Mouse (Mus musculus) left cerebral cortex, adult 18-20 months (tissue): ENCODE data around the gene Rbm8a. TPM values are rescaled to one million over a fixed set of nuclear protein-coding genes. Genes with fewer than 3 reads are reported as not detected.
A peak's percentile ranks its signal among the peaks of the same experiment; 100 is the strongest.
"Not testable (repeated sequence)": the region's sequence is repeated elsewhere in the genome, so short reads cannot be mapped to it uniquely, and the experiment has no call there.

Experiments
- DNase-seq, 2 experiments: peaks; one replicate each; pipeline ENCODE4 v3.0.0; 2021 to 2022; ENCODE audit warnings: low spot score in 2 of 2, mixed read lengths in 1 of 2
- total RNA-seq, 2 experiments: library from RNA; stranded (reverse); gene quantifications; 2 replicates each; pipeline ENCODE4 v1.2.3; 2021

Gene Rbm8a
- total RNA-seq, 2 experiments from 2014 or later, result 41.5 to 49.6 TPM

DNA sequence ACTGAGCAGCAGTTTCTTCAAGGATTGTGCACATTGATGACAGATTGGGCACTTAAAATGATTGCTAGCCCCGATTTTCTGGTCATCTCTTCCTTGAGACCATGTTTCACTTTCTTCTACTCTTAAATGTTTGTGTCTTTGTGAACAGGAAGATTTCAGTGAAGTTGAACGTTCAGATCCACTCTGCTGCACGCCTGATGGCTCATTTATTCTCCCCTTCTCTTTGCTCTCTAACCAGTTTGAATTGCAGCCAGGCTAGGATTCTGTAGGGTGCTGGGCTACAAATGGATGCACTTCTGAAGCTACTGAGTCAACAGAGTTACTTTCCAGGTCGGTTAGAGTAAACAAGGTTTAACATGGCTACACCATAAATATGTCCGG lies 27.0 kb upstream of the Rbm8a start:
- DNase-seq, result no peak

GRCm38 (mm10) chr3:96603311-96603710 lies 26.4 kb upstream of the Rbm8a start:
- no peak for DNase-seq

- DNase-seq, result not testable (repeated sequence)
Measured at GRCm38 (mm10) chr3:96606007-96606406, 23.7 kb upstream of the Rbm8a start.

DNA sequence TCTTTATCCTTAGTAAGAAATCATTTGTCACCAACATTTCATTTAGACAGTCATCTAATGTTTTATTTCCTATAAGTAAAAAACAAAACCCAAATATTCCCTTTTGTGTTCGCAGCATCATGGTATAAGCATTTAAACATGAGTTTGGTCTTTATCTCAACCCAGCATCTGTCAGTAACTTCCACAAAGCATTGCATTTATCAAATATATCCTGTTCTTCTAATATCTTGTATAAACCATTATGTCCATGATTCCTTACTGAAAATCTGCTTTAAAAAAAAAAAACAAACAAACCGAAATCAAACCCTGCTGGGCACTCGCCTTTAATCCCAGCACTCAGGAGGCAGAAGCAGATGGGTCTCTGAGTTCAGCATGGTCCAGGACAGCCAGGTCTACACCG lies 23.1 kb upstream of the Rbm8a start:
- DNase-seq, result no peak

DNA sequence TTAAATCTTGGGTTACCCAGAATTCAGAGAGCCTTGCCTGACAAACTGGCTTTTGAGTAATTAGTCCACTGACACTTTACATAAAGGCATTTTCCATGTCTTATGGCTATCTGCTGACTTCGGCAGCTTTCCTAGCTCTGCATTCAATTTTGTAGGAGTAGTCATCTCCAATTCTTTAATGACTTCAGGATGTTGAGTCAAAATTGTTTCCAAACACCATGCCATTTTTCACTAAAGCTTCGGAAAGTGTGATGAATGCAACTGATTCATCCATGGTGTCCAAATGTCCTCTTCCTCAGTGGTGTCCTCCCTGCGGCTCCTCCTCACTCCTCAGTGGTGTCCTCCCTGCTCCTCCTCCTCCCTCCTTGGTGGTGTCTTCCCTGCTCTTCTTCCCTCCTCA lies 11.8 kb upstream of the Rbm8a start:
- DNase-seq, result no peak

- DNase-seq, result no peak
Measured at GRCm38 (mm10) chr3:96623201-96623600, 6.5 kb upstream of the Rbm8a start.

DNA sequence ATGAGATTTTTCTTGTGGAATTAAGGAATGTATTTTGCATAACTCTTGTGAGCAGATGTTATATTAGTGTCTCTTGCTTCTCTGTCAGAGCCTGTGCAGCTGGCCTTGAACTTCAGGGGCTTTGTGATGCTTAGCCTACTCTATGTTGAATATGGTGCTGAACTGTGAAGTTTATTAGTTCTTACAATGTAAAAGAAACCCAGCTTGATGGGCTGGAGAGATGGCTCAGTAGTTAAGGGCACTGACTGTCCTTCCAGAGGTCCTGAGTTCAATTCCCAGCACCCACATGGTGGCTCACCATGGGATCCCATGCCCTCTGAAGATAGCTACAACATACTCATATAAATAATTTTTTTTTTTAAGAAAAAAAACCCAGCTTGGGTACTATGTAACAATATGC lies 2.3 kb downstream of the Rbm8a start:
- DNase-seq, result no peak

DNA sequence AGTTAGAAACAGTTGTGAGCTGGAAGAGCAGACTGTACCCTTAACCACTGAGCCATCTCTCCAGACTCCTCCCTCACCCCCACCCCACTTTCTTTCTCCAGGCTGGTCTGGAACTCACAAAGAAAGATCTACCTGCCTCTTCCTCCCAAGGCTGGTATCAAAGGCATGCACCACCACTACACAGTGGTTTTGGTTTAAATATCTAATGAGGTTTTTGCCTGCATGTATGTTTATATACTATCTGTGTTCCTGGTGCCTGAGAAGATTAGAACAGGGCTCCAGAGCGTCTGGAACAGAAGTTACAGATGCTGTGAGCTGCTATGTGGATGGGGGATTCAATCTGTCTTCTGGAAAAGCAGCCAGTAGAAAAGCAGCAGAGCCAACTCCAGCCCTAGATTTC lies 4.3 kb downstream of the Rbm8a start:
- DNase-seq, result no peak

- DNase-seq, result peak; percentile 89 to 92
Measured at GRCm38 (mm10) chr3:96634928-96635879, 5.5 kb downstream of the Rbm8a start, which contains the start of the genes Pex11b and Gm42957. Gene Pex11b (plus strand): TSS chr3:96635376. Gene Gm42957 (plus strand): TSS chr3:96635474.

DNA sequence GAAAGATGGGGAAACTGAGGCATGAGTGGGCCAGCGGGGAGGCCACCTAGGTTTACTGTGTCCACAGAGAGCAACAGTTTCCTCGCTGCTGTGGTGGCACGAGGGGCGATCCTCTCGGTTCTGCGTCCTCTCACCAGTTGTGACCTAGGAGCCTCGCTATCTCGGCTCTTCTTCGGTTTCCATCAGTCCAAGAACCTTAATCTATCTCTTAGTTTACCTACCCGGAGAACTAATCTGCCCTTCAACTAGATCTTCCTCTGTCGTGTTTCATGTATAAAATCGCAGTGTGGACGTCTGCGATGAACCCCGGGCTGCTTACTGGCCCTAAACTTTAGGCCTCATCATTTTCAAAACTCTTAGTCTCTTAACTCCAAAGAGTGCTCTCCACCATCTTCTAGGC lies 6.2 kb downstream of the Rbm8a start:
- DNase-seq, result no peak

- DNase-seq, result no peak
Measured at GRCm38 (mm10) chr3:96636448-96636847, 6.7 kb downstream of the Rbm8a start.

DNA sequence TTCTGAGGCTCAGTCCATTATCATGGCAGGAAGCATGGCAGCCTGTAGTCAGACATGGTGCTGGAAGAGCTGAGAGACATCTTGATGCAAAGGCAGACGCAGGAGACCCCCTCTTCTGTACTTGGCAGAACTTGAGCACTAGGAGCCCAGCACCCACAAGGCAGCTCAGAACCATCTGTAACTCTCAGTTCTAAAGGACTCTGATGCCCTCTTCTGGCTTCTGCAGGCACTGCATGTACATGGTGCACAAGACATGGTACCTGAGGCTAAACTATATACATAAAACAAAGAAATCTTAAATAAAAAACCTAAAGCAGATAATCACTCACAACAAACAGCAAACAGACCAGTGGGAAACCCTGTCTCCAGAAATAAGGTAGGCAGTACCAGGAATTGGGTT lies 9.5 kb downstream of the Rbm8a start:
- DNase-seq, result peak; percentile 61 to 69

DNA sequence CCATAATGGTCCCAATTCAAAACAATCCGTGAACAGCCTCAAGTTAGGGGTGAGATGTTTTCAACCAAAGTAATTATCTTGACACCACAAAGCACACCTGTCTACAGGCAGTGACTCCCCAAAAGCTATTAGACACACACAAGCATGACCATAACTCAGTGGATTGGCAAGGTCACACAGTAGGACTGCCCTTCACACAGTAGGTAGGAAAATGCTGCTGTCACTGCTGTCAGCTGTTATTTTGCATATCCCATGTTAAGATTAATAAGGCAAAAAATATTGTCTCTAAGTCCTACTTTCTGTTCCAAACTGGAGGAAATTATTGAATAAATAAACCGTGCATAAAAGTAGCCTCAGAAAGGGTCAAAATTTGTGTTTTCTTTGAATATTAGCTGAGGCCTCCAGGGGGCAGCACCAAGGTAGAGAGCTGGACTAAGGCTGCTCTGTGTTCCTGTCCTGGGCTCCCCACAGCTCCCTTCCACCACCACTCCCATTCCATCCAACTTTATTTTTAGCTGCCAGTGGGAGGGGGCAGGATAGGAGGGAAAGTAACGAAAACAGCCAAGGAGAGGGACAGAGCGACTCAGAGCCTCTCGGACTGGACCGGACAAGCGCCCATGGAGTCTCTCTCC lies 15.4 kb downstream of the Rbm8a start, which contains the start of gene Itga10:
Gene Itga10 (plus strand): TSS at position 567 of the 632 bp plus-strand sequence.
- DNase-seq, result peak; percentile 28 to 36

- DNase-seq, result no peak
Measured at GRCm38 (mm10) chr3:96647365-96647764, 17.6 kb downstream of the Rbm8a start.

DNA sequence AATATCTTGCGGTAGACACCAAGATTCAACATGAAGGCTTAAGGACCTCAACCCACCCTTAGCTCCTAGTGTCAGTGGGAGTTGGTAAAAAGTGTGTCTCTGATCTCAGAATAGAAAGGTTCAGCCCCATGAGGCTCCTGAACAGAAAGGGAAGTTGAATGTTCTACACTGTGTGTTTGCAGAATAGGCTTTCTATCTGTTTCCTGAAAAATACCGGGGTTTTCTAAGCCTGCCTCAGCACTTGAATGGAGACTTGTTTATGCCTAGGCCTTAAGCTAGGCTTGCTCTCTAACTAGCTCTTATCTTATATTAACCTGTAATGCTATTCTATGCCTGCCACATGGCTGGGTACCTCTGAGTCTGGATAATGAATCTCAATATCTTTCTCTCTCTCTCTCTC lies 31.2 kb downstream of the Rbm8a start:
- DNase-seq, result no peak

DNA sequence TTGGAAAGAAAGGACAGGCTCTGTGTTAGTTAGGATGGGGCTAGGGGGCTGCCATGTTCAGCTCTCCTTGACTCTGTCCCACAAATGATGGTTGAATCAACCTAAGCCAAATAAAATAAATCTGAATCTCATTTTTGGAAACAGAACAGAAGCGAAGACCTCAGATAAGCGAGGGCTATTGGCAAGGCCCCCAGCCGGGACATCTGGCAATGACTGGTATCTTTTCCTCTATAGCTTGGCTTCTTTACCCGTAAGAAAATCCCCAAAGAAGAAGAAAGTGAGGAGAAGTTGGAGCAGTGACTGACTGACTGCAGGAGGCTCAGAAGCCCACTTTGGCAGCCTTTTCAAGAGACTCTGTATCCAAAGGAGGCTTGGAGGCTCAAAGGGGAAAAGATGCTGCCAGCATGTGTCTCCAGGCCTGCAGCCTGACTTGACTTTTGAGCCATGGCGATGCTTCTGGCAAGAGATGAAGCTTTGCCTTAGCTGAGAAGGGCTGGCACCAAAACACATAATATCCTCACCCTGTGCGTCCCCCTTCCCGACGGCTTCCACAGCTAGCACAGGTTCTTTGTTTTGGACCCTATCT lies 33.1 kb downstream of the Rbm8a start:
- no peak for DNase-seq

GRCm38 (mm10) chr3:96663432-96664239 lies 33.9 kb downstream of the Rbm8a start:
- peak; percentile 92 to 93 for DNase-seq

DNA sequence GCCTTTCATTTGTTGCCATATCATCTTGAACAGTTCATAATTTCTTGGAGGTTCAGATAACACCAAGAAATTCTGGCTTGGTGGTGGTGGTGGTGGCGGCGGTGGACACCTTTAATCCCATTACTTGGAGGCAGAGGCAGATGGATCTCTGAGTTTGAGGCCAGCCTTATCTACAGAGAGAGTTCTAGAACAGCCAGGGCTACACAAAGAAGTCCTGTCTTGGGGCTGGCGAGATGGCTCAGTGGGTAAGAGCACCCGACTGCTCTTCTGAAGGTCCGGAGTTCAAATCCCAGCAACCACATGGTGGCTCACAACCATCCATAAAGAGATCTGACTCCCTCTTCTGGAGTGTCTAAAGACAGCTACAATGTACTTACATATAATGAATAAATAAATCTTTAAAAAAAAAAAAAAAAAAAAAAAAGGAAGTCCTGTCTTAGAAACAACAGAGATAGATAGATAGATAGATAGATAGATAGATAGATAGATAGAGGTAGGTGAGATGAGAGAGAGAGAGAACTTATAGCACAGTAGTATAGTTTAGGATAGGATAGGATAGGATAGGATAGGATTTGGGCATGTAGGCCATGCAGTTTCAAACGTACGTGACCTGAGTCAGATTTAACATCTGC lies 36.1 kb downstream of the Rbm8a start:
- not testable (repeated sequence) for DNase-seq

- DNase-seq, result no peak
Measured at GRCm38 (mm10) chr3:96666916-96667315, 37.2 kb downstream of the Rbm8a start.

- no peak for DNase-seq
Measured at GRCm38 (mm10) chr3:96667316-96667715, 37.6 kb downstream of the Rbm8a start.
